ENCODE assay signal across 8 mouse cellular contexts in genomic region chr1:87264134-87265006, GRCm38 (mm10). TPM values are rescaled to one million over a fixed set of nuclear protein-coding genes. Genes with fewer than 3 reads are reported as not detected.
A peak's percentile ranks its signal among the peaks of the same experiment; 100 is the strongest.
DNase-seq lines count a peak whose midpoint lies in the region; ATAC-seq and TF ChIP-seq lines count a peak whose summit lies in the region.

Gene Efhd1, plus strand, starts transcription at chr1:87264363.

- H3K36me3 ChIP-seq in E14TG2a.4 (ENCODE audit: insufficient read depth, low read length), result no peaks in the 10 kb centered on the region
- no peaks in the 10 kb centered on the region for H3K36me3 ChIP-seq in heart, embryonic 15.5 days
- no peaks in the 10 kb centered on the region for H3K36me3 ChIP-seq in kidney, postnatal 0 days (ENCODE audit: insufficient read depth, low read length)
- H3K36me3 ChIP-seq in lung, postnatal 0 days (ENCODE audit: insufficient read depth, low read length), result no peaks in the 10 kb centered on the region
- H3K36me3 ChIP-seq in stomach, embryonic 16.5 days (ENCODE audit: control insufficient read depth, insufficient read depth, low read length), result no peaks in the 10 kb centered on the region

- H3K9ac ChIP-seq in heart, embryonic 15.5 days, result peak within 1 kb of the TSS; percentile 39
- peak within 1 kb of the TSS; percentile 59 for H3K9ac ChIP-seq in kidney, postnatal 0 days (ENCODE audit: low read depth, low read length)
- H3K9ac ChIP-seq in lung, postnatal 0 days (replicated peaks; ENCODE audit: low read depth), result no peak within 1 kb of the TSS; the same call in 1 of the 2 replicates
- H3K9ac ChIP-seq in stomach, embryonic 16.5 days (ENCODE audit: low read length), result peak within 1 kb of the TSS; percentile 55

- H3K4me3 ChIP-seq in E14TG2a.4 (replicated peaks; ENCODE audit: low read length), result peak within 1 kb of the TSS; percentile 83
- H3K4me3 ChIP-seq in heart, embryonic 15.5 days, result peak within 1 kb of the TSS; percentile 53
- peak within 1 kb of the TSS; percentile 50 for H3K4me3 ChIP-seq in kidney, postnatal 0 days (replicated peaks; ENCODE audit: low read depth, low read length)
- peak within 1 kb of the TSS; percentile 43 for H3K4me3 ChIP-seq in lung, postnatal 0 days (ENCODE audit: low read depth, low read length)
- H3K4me3 ChIP-seq in stomach, embryonic 16.5 days (replicated peaks; ENCODE audit: low read length), result peak within 1 kb of the TSS; percentile 53

- H3K4me1 ChIP-seq in E14TG2a.4 (replicated peaks; ENCODE audit: low read depth, low read length), result peaks cover 53% of the 10 kb centered on the region
- H3K4me1 ChIP-seq in heart, embryonic 15.5 days (replicated peaks), result peaks cover 24% of the 10 kb centered on the region
- peaks cover 2% of the 10 kb centered on the region; the same call in 1 of the 2 replicates for H3K4me1 ChIP-seq in kidney, postnatal 0 days (replicated peaks; ENCODE audit: insufficient read depth, low read length)
- H3K4me1 ChIP-seq in lung, postnatal 0 days (ENCODE audit: insufficient read depth, low read depth, low read length), result peaks cover 12% of the 10 kb centered on the region
- peaks cover 12% of the 10 kb centered on the region for H3K4me1 ChIP-seq in stomach, embryonic 16.5 days (ENCODE audit: control insufficient read depth, insufficient read depth, low read length)

- peaks cover 79% of the 10 kb centered on the region for H3K27me3 ChIP-seq in E14TG2a.4 (ENCODE audit: insufficient read depth, low read length)
- H3K27me3 ChIP-seq in heart, embryonic 15.5 days, result peaks cover 89% of the 10 kb centered on the region
- peaks cover 38% of the 10 kb centered on the region for H3K27me3 ChIP-seq in kidney, postnatal 0 days (ENCODE audit: insufficient read depth, low read length)
- peaks cover 46% of the 10 kb centered on the region for H3K27me3 ChIP-seq in lung, postnatal 0 days (replicated peaks; ENCODE audit: insufficient read depth, low read length)
- peaks cover 70% of the 10 kb centered on the region for H3K27me3 ChIP-seq in stomach, embryonic 16.5 days (ENCODE audit: control insufficient read depth, insufficient read depth, low read length)

- no peak for TF ChIP-seq EP300 in lung, postnatal 0 days (IDR thresholded peaks at IDR 0.05)

- H3K9me3 ChIP-seq in E14TG2a.4 (ENCODE audit: low read length), result no peaks in the 10 kb centered on the region
- H3K9me3 ChIP-seq in heart, embryonic 15.5 days (replicated peaks), result no peaks in the 10 kb centered on the region
- H3K9me3 ChIP-seq in kidney, postnatal 0 days (replicated peaks; ENCODE audit: low read length), result no peaks in the 10 kb centered on the region
- no peaks in the 10 kb centered on the region for H3K9me3 ChIP-seq in lung, postnatal 0 days (ENCODE audit: low read length)
- H3K9me3 ChIP-seq in stomach, embryonic 16.5 days (replicated peaks; ENCODE audit: control insufficient read depth, low read length), result no peaks in the 10 kb centered on the region

- ATAC-seq in cerebellum, adult (ENCODE audit: insufficient number of reproducible peaks, low FRiP score, low TSS enrichment), result no peak
- 0 out of 2 replicates have a peak, but pooled peaks have one; percentile 39 for ATAC-seq in heart, embryonic 15.5 days (replicated peaks; ENCODE audit: insufficient number of reproducible peaks, insufficient read depth, low FRiP score, low read depth)
- peak; percentile 33; the same call in 1 of the 2 replicates for ATAC-seq in kidney, postnatal 0 days (replicated peaks; ENCODE audit: low FRiP score, low read depth)
- ATAC-seq in lung, postnatal 0 days, result no peak
- ATAC-seq in stomach, embryonic 16.5 days (ENCODE audit: insufficient read depth, low FRiP score), result no peak

- H3K4me2 ChIP-seq in heart, embryonic 15.5 days, result peak within 1 kb of the TSS; percentile 96
- H3K4me2 ChIP-seq in kidney, postnatal 0 days (ENCODE audit: low read length), result peak within 1 kb of the TSS; percentile 95
- peak within 1 kb of the TSS; percentile 78 for H3K4me2 ChIP-seq in lung, postnatal 0 days (replicated peaks; ENCODE audit: low read depth, low read length)
- peak within 1 kb of the TSS; percentile 98 for H3K4me2 ChIP-seq in stomach, embryonic 16.5 days (ENCODE audit: low read depth, low read length)

- under 1% methylated on average over 70 of the region's 70 CpGs for WGBS in heart, embryonic 15.5 days
- under 1% methylated on average over 70 of the region's 70 CpGs for whole genome bisulfite sequencing in kidney, postnatal 0 days
- under 1% methylated on average over 67 of the region's 70 CpGs for WGBS in lung, postnatal 0 days
- WGBS in stomach, embryonic 16.5 days, result under 1% methylated on average over 70 of the region's 70 CpGs

- H3K27ac ChIP-seq in heart, embryonic 15.5 days, result no peak within 1 kb of the TSS
- no peak within 1 kb of the TSS for H3K27ac ChIP-seq in kidney, postnatal 0 days
- H3K27ac ChIP-seq in lung, postnatal 0 days (ENCODE audit: low read length), result no peak within 1 kb of the TSS
- H3K27ac ChIP-seq in stomach, embryonic 16.5 days (ENCODE audit: low read length), result no peak within 1 kb of the TSS

- no peak for TF ChIP-seq CTCF in E14TG2a.4 (conservative IDR thresholded peaks at IDR 0.05; ENCODE audit: low read length)
- no peak for TF ChIP-seq CTCF in kidney, postnatal 0 days (IDR thresholded peaks at IDR 0.05; ENCODE audit: low read depth)
- no peak for TF ChIP-seq CTCF in lung, postnatal 0 days (IDR thresholded peaks at IDR 0.05)

- DNase-seq in cerebellum, postnatal 25 days, result peak; percentile 47 to 66
- peak; percentile 66 for DNase-seq in embryo, embryonic 9.5 days (ENCODE audit: extremely low spot score)
- DNase-seq in kidney, postnatal 0 days (ENCODE audit: low spot score), result peak; percentile 37
- peak; percentile 7 for DNase-seq in lung, postnatal 0 days (ENCODE audit: low spot score)

RNA-seq across cellular contexts. Expression of gene Efhd1, which starts in this region (rescaled TPM):
- 0.23 and 1.6 TPM in 2 replicates for polyA plus RNA-seq in heart, embryonic 15.5 days (2015; fragmentation: Nextera tagmentation; extraction: Ambion mirVana)
- 40.4 and 42.5 TPM in 2 replicates for polyA plus RNA-seq in kidney, postnatal 0 days (2015; fragmentation: Nextera tagmentation; extraction: Ambion mirVana)
- polyA plus RNA-seq in lung, postnatal 0 days (2015; fragmentation: Nextera tagmentation; extraction: Ambion mirVana), result 0.24 and 0.69 TPM in 2 replicates
- 0.46 and 0.54 TPM in 2 replicates for polyA plus RNA-seq in stomach, embryonic 16.5 days (2015; fragmentation: Nextera tagmentation; extraction: Ambion mirVana)

Comparison
In these comparisons a context has a peak if more than half of its experiments do, and no peak if none do; other contexts are left out.
1. RNA of gene Efhd1 (polyA plus RNA-seq): 40.4 to 42.5 TPM in kidney, postnatal 0 days; 0.24 to 0.69 TPM in lung, postnatal 0 days, 0.46 to 0.54 TPM in stomach, embryonic 16.5 days and 0.23 to 1.6 TPM in heart, embryonic 15.5 days; every median in the first group is over 10 times any median in the second.
2. Peak in DNase-seq, H3K4me3 ChIP-seq and H3K4me2 ChIP-seq in lung, postnatal 0 days; RNA of the gene not detected or under 1 TPM.
3. DNase-seq: peak in every context shown above with its lines; median percentile 66 in embryo, embryonic 9.5 days; 56 in cerebellum, postnatal 25 days; 37 in kidney, postnatal 0 days; 7 in lung, postnatal 0 days.
4. ATAC-seq: peak in heart, embryonic 15.5 days (single experiment) and kidney, postnatal 0 days (single experiment); none in cerebellum, adult (single experiment), lung, postnatal 0 days (single experiment) and stomach, embryonic 16.5 days (single experiment).
5. Peak in every context shown above with its lines, with median percentiles within 50 percentile points of each other: H3K4me3 ChIP-seq and H3K4me2 ChIP-seq.